Mouse (Mus musculus): Measurements from ENCODE around the gene Msmb. TPM values are rescaled to one million over a fixed set of nuclear protein-coding genes. Genes with fewer than 3 reads are reported as not detected.
A peak's percentile ranks its signal among the peaks of the same experiment; 100 is the strongest.

Msmb gene
- polyA plus RNA-seq, 1 experiment from 2014 or later: not detected

- Histone ChIP-seq H3K4me2 (ENCODE audit: low read depth, low read length) (peak overlapping the region; percentile 57), H3K4me3 (ENCODE audit: low read length) (peak overlapping the region; percentile 90), H3K27me3 (replicated peaks; ENCODE audit: control insufficient read depth, insufficient read depth, low read length) (no peaks in the 10 kb centered on the region), H3K27ac (ENCODE audit: low read length) (peak overlapping the region; percentile 63), H3K36me3 (ENCODE audit: control insufficient read depth, insufficient read depth, low read length) (no peaks in the 10 kb centered on the region), H3K9me3 (ENCODE audit: control insufficient read depth, low read length) (no peaks in the 10 kb centered on the region), H3K4me1 (ENCODE audit: control insufficient read depth, insufficient read depth, low read length) (peaks cover 19% of the 10 kb centered on the region), H3K9ac (ENCODE audit: low read depth, low read length) (peak overlapping the region; percentile 65)
- WGBS: 37% methylated on average over 4 of the region's 4 CpGs
- ATAC-seq: peak; percentile 7; the same call in 1 of the 2 replicates
These were observed 17.4 kb downstream of the Msmb start for GRCm38 (mm10) chr14:32159150-32159670.

- WGBS: under 1% methylated on average over 40 of the region's 40 CpGs
- peak; percentile 91 for ATAC-seq
- Histone ChIP-seq H3K27me3 (replicated peaks; ENCODE audit: control insufficient read depth, insufficient read depth, low read length) (no peaks in the 10 kb centered on the region), H3K36me3 (ENCODE audit: control insufficient read depth, insufficient read depth, low read length) (no peaks in the 10 kb centered on the region), H3K9me3 (ENCODE audit: control insufficient read depth, low read length) (no peaks in the 10 kb centered on the region), H3K4me2 (ENCODE audit: low read depth, low read length) (peak within 1 kb of the TSS; percentile 78), H3K27ac (ENCODE audit: low read length) (peak within 1 kb of the TSS; percentile 94), H3K4me1 (ENCODE audit: control insufficient read depth, insufficient read depth, low read length) (peaks cover 19% of the 10 kb centered on the region), H3K4me3 (ENCODE audit: low read length) (peak within 1 kb of the TSS; percentile 90), H3K9ac (ENCODE audit: low read depth, low read length) (peak within 1 kb of the TSS; percentile 95)
These were observed 17.9 kb downstream of the Msmb start, which contains the start of gene Ncoa4 for GRCm38 (mm10) chr14:32159690-32160246. TSS of gene Ncoa4 (plus strand) at chr14:32159865.

- peak overlapping the region; percentile 78 for H3K4me2 ChIP-seq (ENCODE audit: low read depth, low read length)
- H3K9me3 ChIP-seq (ENCODE audit: control insufficient read depth, low read length): no peaks in the 10 kb centered on the region
- H3K9ac ChIP-seq (ENCODE audit: low read depth, low read length): peak overlapping the region; percentile 95
- no peaks in the 10 kb centered on the region for H3K27me3 ChIP-seq (replicated peaks; ENCODE audit: control insufficient read depth, insufficient read depth, low read length)
- ATAC-seq: 0 out of 2 replicates have a peak, but pooled peaks have one; percentile 6
- H3K4me1 ChIP-seq (ENCODE audit: control insufficient read depth, insufficient read depth, low read length): peaks cover 19% of the 10 kb centered on the region
- 23% methylated on average over 7 of the region's 7 CpGs for WGBS
- peak overlapping the region; percentile 90 for H3K4me3 ChIP-seq (ENCODE audit: low read length)
- no peaks in the 10 kb centered on the region for H3K36me3 ChIP-seq (ENCODE audit: control insufficient read depth, insufficient read depth, low read length)
- peak overlapping the region; percentile 94 for H3K27ac ChIP-seq (ENCODE audit: low read length)
These were observed 18.7 kb downstream of the Msmb start for GRCm38 (mm10) chr14:32160563-32160962.

- Histone ChIP-seq H3K27ac (ENCODE audit: low read length) (peak overlapping the region; percentile 94), H3K27me3 (replicated peaks; ENCODE audit: control insufficient read depth, insufficient read depth, low read length) (no peaks in the 10 kb centered on the region), H3K9ac (ENCODE audit: low read depth, low read length) (peak overlapping the region; percentile 57), H3K4me3 (ENCODE audit: low read length) (peak overlapping the region; percentile 90), H3K4me1 (ENCODE audit: control insufficient read depth, insufficient read depth, low read length) (peaks cover 19% of the 10 kb centered on the region), H3K9me3 (ENCODE audit: control insufficient read depth, low read length) (no peaks in the 10 kb centered on the region), H3K4me2 (ENCODE audit: low read depth, low read length) (peak overlapping the region; percentile 78), H3K36me3 (ENCODE audit: control insufficient read depth, insufficient read depth, low read length) (no peaks in the 10 kb centered on the region)
- WGBS: 57% methylated on average over 12 of the region's 12 CpGs
- peak; percentile 57 for ATAC-seq
These were observed 19.5 kb downstream of the Msmb start for GRCm38 (mm10) chr14:32161090-32161885.

GRCm38 (mm10) chr14:32162231-32162630 is 20.4 kb downstream of the Msmb start:
- H3K27ac ChIP-seq (ENCODE audit: low read length): peak overlapping the region; percentile 13; the same call in 1 of the 2 replicates
- no peaks in the 10 kb centered on the region for H3K27me3 ChIP-seq (replicated peaks; ENCODE audit: control insufficient read depth, insufficient read depth, low read length)
- H3K9ac ChIP-seq (ENCODE audit: low read depth, low read length): peak overlapping the region; percentile 57
- WGBS: 84% methylated on average over 5 of the region's 5 CpGs
- peaks cover 19% of the 10 kb centered on the region for H3K4me1 ChIP-seq (ENCODE audit: control insufficient read depth, insufficient read depth, low read length)
- ATAC-seq: no peak
- peak overlapping the region; percentile 51 for H3K4me2 ChIP-seq (ENCODE audit: low read depth, low read length)
- H3K4me3 ChIP-seq (ENCODE audit: low read length): peak overlapping the region; percentile 90
- no peaks in the 10 kb centered on the region for H3K36me3 ChIP-seq (ENCODE audit: control insufficient read depth, insufficient read depth, low read length)
- H3K9me3 ChIP-seq (ENCODE audit: control insufficient read depth, low read length): no peaks in the 10 kb centered on the region

- Histone ChIP-seq H3K36me3 (ENCODE audit: control insufficient read depth, insufficient read depth, low read length) (no peaks in the 10 kb centered on the region), H3K27me3 (replicated peaks; ENCODE audit: control insufficient read depth, insufficient read depth, low read length) (no peaks in the 10 kb centered on the region), H3K9ac (ENCODE audit: low read depth, low read length) (peak overlapping the region; percentile 39; the same call in 1 of the 2 replicates), H3K4me3 (ENCODE audit: low read length) (0 out of 2 replicates have a peak overlapping the region, but pooled peaks have one; percentile 3), H3K9me3 (ENCODE audit: control insufficient read depth, low read length) (no peaks in the 10 kb centered on the region), H3K4me1 (ENCODE audit: control insufficient read depth, insufficient read depth, low read length) (peaks cover 24% of the 10 kb centered on the region), H3K4me2 (ENCODE audit: low read depth, low read length) (peak overlapping the region; percentile 15; the same call in 1 of the 2 replicates), H3K27ac (ENCODE audit: low read length) (peak overlapping the region; percentile 82)
- ATAC-seq: no peak
- WGBS: 76% methylated on average over 11 of the region's 11 CpGs
These were observed 21.5 kb downstream of the Msmb start for GRCm38 (mm10) chr14:32163203-32163888.

DNA sequence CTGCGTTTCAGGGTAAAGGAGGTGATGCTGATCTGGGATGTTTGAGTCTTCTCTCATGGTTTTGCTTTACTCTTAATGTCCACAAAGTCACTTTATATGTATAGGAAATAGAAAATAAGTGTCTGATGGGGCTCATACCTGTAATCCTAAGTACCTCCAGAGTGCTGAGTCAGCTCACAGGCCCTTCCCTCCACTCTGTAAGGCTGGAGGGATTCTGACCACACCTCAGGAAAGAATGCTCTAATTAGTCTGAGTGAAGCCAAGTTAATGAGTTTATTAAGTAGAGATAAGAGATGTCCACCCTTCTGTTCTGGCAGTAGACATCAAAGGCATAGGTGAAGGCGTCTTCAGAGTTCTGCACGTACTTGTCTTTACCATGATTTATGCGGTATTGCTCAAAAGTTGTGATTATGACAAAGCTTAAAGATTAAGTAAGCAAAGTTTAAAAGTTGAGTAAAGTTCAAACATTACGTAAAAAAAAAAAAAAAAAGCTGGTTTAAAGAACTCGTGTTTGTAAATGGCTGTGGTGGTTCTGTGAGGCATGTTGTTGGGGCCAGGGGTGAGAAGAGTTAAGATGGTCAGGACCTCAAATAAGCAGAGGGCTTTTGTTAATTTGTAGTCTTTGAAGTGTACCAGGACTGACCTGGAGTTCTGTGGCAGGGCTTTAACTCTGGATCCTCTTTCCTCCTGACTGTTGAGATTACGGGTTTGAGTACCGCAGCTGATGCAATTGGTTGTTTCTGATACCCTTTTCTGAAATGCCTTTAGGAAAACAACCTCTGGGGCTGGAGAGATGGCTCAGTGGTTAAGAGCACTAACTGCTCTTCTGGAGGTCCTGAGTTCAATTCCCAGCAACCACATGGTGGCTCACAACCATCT is 22.6 kb downstream of the Msmb start:
- peak; percentile 54 for ATAC-seq
- 52% methylated on average over 8 of the region's 8 CpGs for WGBS
- H3K36me3 ChIP-seq (ENCODE audit: control insufficient read depth, insufficient read depth, low read length): no peaks in the 10 kb centered on the region
- peaks cover 29% of the 10 kb centered on the region for H3K4me1 ChIP-seq (ENCODE audit: control insufficient read depth, insufficient read depth, low read length)
- H3K9me3 ChIP-seq (ENCODE audit: control insufficient read depth, low read length): no peaks in the 10 kb centered on the region
- H3K9ac ChIP-seq (ENCODE audit: low read depth, low read length): peak overlapping the region; percentile 39; the same call in 1 of the 2 replicates
- no peaks in the 10 kb centered on the region for H3K27me3 ChIP-seq (replicated peaks; ENCODE audit: control insufficient read depth, insufficient read depth, low read length)
- peak overlapping the region; percentile 3; the same call in 1 of the 2 replicates for H3K4me3 ChIP-seq (ENCODE audit: low read length)
- peak overlapping the region; percentile 69; the same call in 1 of the 2 replicates for H3K4me2 ChIP-seq (ENCODE audit: low read depth, low read length)
- peak overlapping the region; percentile 82 for H3K27ac ChIP-seq (ENCODE audit: low read length)

GRCm38 (mm10) chr14:32165278-32166061 is 23.6 kb downstream of the Msmb start:
- under 1% methylated on average over 42 of the region's 42 CpGs for WGBS
- Histone ChIP-seq H3K36me3 (ENCODE audit: control insufficient read depth, insufficient read depth, low read length) (no peaks in the 10 kb centered on the region; the same call in 1 of the 2 replicates), H3K27me3 (replicated peaks; ENCODE audit: control insufficient read depth, insufficient read depth, low read length) (no peaks in the 10 kb centered on the region), H3K4me1 (ENCODE audit: control insufficient read depth, insufficient read depth, low read length) (peaks cover 28% of the 10 kb centered on the region), H3K27ac (ENCODE audit: low read length) (peak overlapping the region; percentile 81), H3K9ac (ENCODE audit: low read depth, low read length) (peak overlapping the region; percentile 62), H3K4me2 (ENCODE audit: low read depth, low read length) (peak overlapping the region; percentile 69), H3K9me3 (ENCODE audit: control insufficient read depth, low read length) (no peaks in the 10 kb centered on the region), H3K4me3 (ENCODE audit: low read length) (peak overlapping the region; percentile 46)
- peak; percentile 80 for ATAC-seq
